Comparison of ENCODE assay signal across 7 mouse cellular contexts in genomic region chr7:67952777-67953700, GRCm38 (mm10). TPM values are rescaled to one million over a fixed set of nuclear protein-coding genes. Genes with fewer than 3 reads are reported as not detected.
DNase-seq lines count a peak whose midpoint lies in the region; ATAC-seq and TF ChIP-seq lines count a peak whose summit lies in the region.

Gene Igf1r (plus strand): TSS chr7:67952827.

- CTCF ChIA-PET in Patski (lab: Charles Lee) = interaction anchor here (0.6 to 1.5 kb wide), 4 partner anchors 16 to 177 kb away, joined by 3 to 6 read pairs (median 4); no protein-coding TSS in a partner anchor

- POLR2A ChIA-PET in Patski (lab: Charles Lee) = interaction anchor here (0.6 to 2.4 kb wide), 6 partner anchors 64 to 993 kb away, joined by 3 to 18 read pairs (median 4); no protein-coding TSS in a partner anchor

- WGBS in forebrain, embryonic 16.5 days = under 1% methylated on average over 60 of the region's 62 CpGs
- WGBS in hindbrain, embryonic 12.5 days = under 1% methylated on average over 61 of the region's 62 CpGs

- H3K27me3 ChIP-seq in Patski = peaks cover 3% of the 10 kb centered on the region
- H3K27me3 ChIP-seq in forebrain, embryonic 16.5 days (replicated peaks; ENCODE audit: control insufficient read depth, insufficient read depth, low read length) = no peaks in the 10 kb centered on the region
- H3K27me3 ChIP-seq in hindbrain, embryonic 12.5 days = no peaks in the 10 kb centered on the region

- H3K27ac ChIP-seq in forebrain, embryonic 16.5 days (ENCODE audit: low read length) = peak within 1 kb of the TSS; percentile 100
- peak within 1 kb of the TSS; percentile 100 for H3K27ac ChIP-seq in hindbrain, embryonic 12.5 days

- intact Hi-C loops in left cerebral cortex, postnatal 10 days (cut with DNase I) = loop anchor here (5.0 to 10.0 kb wide), 3 partner anchors 166 to 349 kb away; no protein-coding TSS in a partner anchor

- no peak for ATAC-seq in Patski
- no peak for ATAC-seq in forebrain, embryonic 16.5 days
- ATAC-seq in hindbrain, embryonic 12.5 days (ENCODE audit: low FRiP score) = no peak
- peak; percentile 16 for ATAC-seq in megakaryocyte, adult 5-6 weeks (ENCODE audit: poor library complexity, severe bottlenecking)

- no peaks in the 10 kb centered on the region for H3K36me3 ChIP-seq in forebrain, embryonic 16.5 days (ENCODE audit: control insufficient read depth, insufficient read depth)
- H3K36me3 ChIP-seq in hindbrain, embryonic 12.5 days = no peaks in the 10 kb centered on the region

- H3K4me1 ChIP-seq in forebrain, embryonic 16.5 days (replicated peaks; ENCODE audit: control insufficient read depth, insufficient read depth, low read length) = peaks cover 33% of the 10 kb centered on the region
- peaks cover 35% of the 10 kb centered on the region for H3K4me1 ChIP-seq in hindbrain, embryonic 12.5 days

- H3K4me2 ChIP-seq in forebrain, embryonic 16.5 days (ENCODE audit: low read length) = peak within 1 kb of the TSS; percentile 99
- peak within 1 kb of the TSS; percentile 99 for H3K4me2 ChIP-seq in hindbrain, embryonic 12.5 days (replicated peaks)

- TF ChIP-seq CTCF in Patski (IDR thresholded peaks at IDR 0.05) = no peak

- no peaks in the 10 kb centered on the region for H3K9me3 ChIP-seq in forebrain, embryonic 16.5 days (ENCODE audit: control insufficient read depth, low read length)
- no peaks in the 10 kb centered on the region for H3K9me3 ChIP-seq in hindbrain, embryonic 12.5 days (replicated peaks)

- peak within 1 kb of the TSS; percentile 98 for H3K9ac ChIP-seq in forebrain, embryonic 16.5 days (replicated peaks; ENCODE audit: low read depth, low read length)
- H3K9ac ChIP-seq in hindbrain, embryonic 12.5 days = peak within 1 kb of the TSS; percentile 93

- peak within 1 kb of the TSS; percentile 91 for H3K4me3 ChIP-seq in forebrain, embryonic 16.5 days (replicated peaks; ENCODE audit: low read length)
- peak within 1 kb of the TSS; percentile 95 for H3K4me3 ChIP-seq in hindbrain, embryonic 12.5 days

- in situ Hi-C loops in Patski (cut with MboI; ENCODE audit: low pct_unique_long_range_greater_than_20kb) = no loop called here

- no peak for DNase-seq in Patski (ENCODE audit: low read depth, low spot score)
- DNase-seq in cerebellum, adult 18-20 months = peak; percentile 47 to 54
- peak in 1 of 2 experiments; percentile 78 for DNase-seq in left cerebral cortex, postnatal 10 days (ENCODE audit: extremely low spot score in 1 of 2, low spot score in 2 of 2)
- DNase-seq in skeletal muscle tissue, adult 2 months (ENCODE audit: low read depth, low spot score) = peak; percentile 24

RNA-seq across cellular contexts. Expression of gene Igf1r, which starts in this region (rescaled TPM):
- 58.8 TPM for polyA plus RNA-seq in Patski (2021)
- polyA plus RNA-seq in forebrain, embryonic 16.5 days (2015; fragmentation: Nextera tagmentation; extraction: Ambion mirVana) = 25.2 and 27.1 TPM in 2 replicates
- 42.3 and 43.0 TPM in 2 replicates for polyA plus RNA-seq in hindbrain, embryonic 12.5 days (2016; fragmentation: Nextera tagmentation; extraction: Ambion mirVana)
- 10 to 100 TPM; 41.4 to 44.2 TPM for total RNA-seq in left cerebral cortex, postnatal 10 days (2021)
- 18.2 and 18.8 TPM in 2 replicates for total RNA-seq in megakaryocyte, adult 5-6 weeks (2015)
- total RNA-seq in megakaryocyte, adult 5-6 weeks (2017) = 12.9 and 17.9 TPM in 2 replicates
